ENCODE assay signal across 9 mouse cellular contexts in genomic region chr9:99763530-99763929, GRCm38 (mm10). TPM values are rescaled to one million over a fixed set of nuclear protein-coding genes. Genes with fewer than 3 reads are reported as not detected.
DNase-seq lines count a peak whose midpoint lies in the region; TF ChIP-seq lines count a peak whose summit lies in the region.
"Had no signal": no experiment of that assay in that cellular context is flagged by ENCODE, and none has a peak within 500 bp of the region (broad histone marks: within the 10 kb centered on the region; RNA-seq: fewer than 3 reads in every experiment).

No protein-coding gene starts in this region.

- no peak for TF ChIP-seq EP300 in MEL (IDR thresholded peaks at IDR 0.05; ENCODE audit: low read depth in 1 of 2, low read length in 2 of 2)

- H3K4me1 ChIP-seq in MEL (ENCODE audit: control insufficient read depth in 1 of 2, insufficient read depth in 2 of 2, low read length in 2 of 2): no peaks in the 10 kb centered on the region

- H3K27ac ChIP-seq in MEL (ENCODE audit: control insufficient read depth, low read depth, low read length): no peak overlapping the region

- H3K79me2 ChIP-seq in MEL (ENCODE audit: control insufficient read depth, insufficient read depth, low read length, poor library complexity): no peaks in the 10 kb centered on the region

- TF ChIP-seq POLR2A in MEL (IDR thresholded peaks at IDR 0.05; ENCODE audit: control insufficient read depth in 1 of 2, insufficient read depth in 1 of 2, low read depth in 1 of 2, low read length in 2 of 2, poor library complexity in 1 of 2): no peak

- peak; percentile 16 to 41 for DNase-seq in cerebellum, postnatal 10 days
- no peak for DNase-seq in cerebellum, adult 9-11 months
- DNase-seq in layer of hippocampus, adult 11-12 months (ENCODE audit: low spot score): peak; percentile 20
- DNase-seq in layer of hippocampus, postnatal 36 days: no peak
- DNase-seq in MEL (ENCODE audit: low read depth, low spot score): peak; percentile 5
- DNase-seq in left cerebral cortex, postnatal 14 days (ENCODE audit: low spot score in 2 of 2): peak; percentile 19 to 32
- no peak for DNase-seq in adrenal gland, adult 18-20 months (ENCODE audit: low spot score in 2 of 2)
- DNase-seq in thymus, postnatal 0 days (ENCODE audit: low spot score): no peak

- no peak overlapping the region for H3K9ac ChIP-seq in MEL (ENCODE audit: control insufficient read depth, low read depth, low read length, poor library complexity, severe bottlenecking)

- intact Hi-C loops in left cerebral cortex, postnatal 14 days (cut with DNase I): loop anchor here (10.0 kb wide), 1 partner anchor 681 kb away; no protein-coding TSS in a partner anchor

- no peaks in the 10 kb centered on the region for H3K36me3 ChIP-seq in MEL (ENCODE audit: control insufficient read depth in 1 of 2, insufficient read depth in 2 of 2, low read length in 2 of 2)

- TF ChIP-seq RAD21 in MEL (IDR thresholded peaks at IDR 0.05; ENCODE audit: low read depth, low read length): peak; percentile 30

- H3K9me3 ChIP-seq in MEL (replicated peaks; ENCODE audit: insufficient read depth, low read length): no peaks in the 10 kb centered on the region

- TF ChIP-seq CTCF in MEL (IDR thresholded peaks at IDR 0.05 in 2 of 3, conservative IDR thresholded peaks at IDR 0.05 in 1 of 3; ENCODE audit: control insufficient read depth in 1 of 3, insufficient read depth in 1 of 3, low read depth in 2 of 3, low read length in 3 of 3, poor library complexity in 1 of 3, severe bottlenecking in 1 of 3): peak in 1 of 3 experiments; percentile 23; a peak in 2 of 6 replicates

- H3K4me3 ChIP-seq in MEL (ENCODE audit: control insufficient read depth in 1 of 2, insufficient read depth in 1 of 2, low read depth in 2 of 2, low read length in 2 of 2): no peak overlapping the region

- H3K27me3 ChIP-seq in MEL (ENCODE audit: control insufficient read depth in 1 of 2, insufficient read depth in 2 of 2, low read length in 2 of 2): no peaks in the 10 kb centered on the region

TF ChIP-seq in MEL, 35 proteins besides CTCF, POLR2A, EP300 and RAD21:
- TF ChIP-seq TCF12 (IDR thresholded peaks at IDR 0.05; ENCODE audit: low read depth, low read length) (no peak), SMC3 (IDR thresholded peaks at IDR 0.05; ENCODE audit: low read depth, low read length) (0 out of 2 replicates have a peak, but pooled peaks have one; percentile 14)

RNA-seq across cellular contexts. Expression of gene Cldn18, which starts 46.5 kb away (rescaled TPM):
- not detected for total RNA-seq in layer of hippocampus, postnatal 36 days (2021)
- not detected in 2 replicates for total RNA-seq in MEL (2012; rRNA removed)
- not detected for polyA plus RNA-seq in MEL (2012; ENCODE audit: insufficient read depth in 1 of 2, insufficient read length in 2 of 2, low read depth in 1 of 2, low replicate concordance in 2 of 2, missing spikeins in 1 of 2)
- total RNA-seq in left cerebral cortex, postnatal 14 days (2021): not detected
- total RNA-seq in adrenal gland, adult 18-20 months (2021): not detected
- 0.03 TPM in 1 of 2 replicates, not detected in the other for polyA plus RNA-seq in thymus, postnatal 0 days (2015; fragmentation: Nextera tagmentation; extraction: Ambion mirVana)
- total RNA-seq: hematopoietic stem cell, adult 5-6 weeks had no signal

Comparison
In these comparisons a context has a peak if more than half of its experiments do, and no peak if none do; other contexts are left out.
1. DNase-seq: peak in cerebellum, postnatal 10 days (2 of 2), layer of hippocampus, adult 11-12 months (single experiment), MEL (single experiment) and left cerebral cortex, postnatal 14 days (2 of 2); none in cerebellum, adult 9-11 months (single experiment), layer of hippocampus, postnatal 36 days (0 of 2), adrenal gland, adult 18-20 months (0 of 2) and thymus, postnatal 0 days (single experiment).